Mouse (Mus musculus) heart, embryonic 11.5 days (tissue): ENCODE data around the gene Mga. TPM values are rescaled to one million over a fixed set of nuclear protein-coding genes. Genes with fewer than 3 reads are reported as not detected.
A peak's percentile ranks its signal among the peaks of the same experiment; 100 is the strongest.

ENCODE experiments used
- ATAC-seq: fragments of 200-750 bp; cut with Nextera tagmentation; replicated peaks from 2 replicates; pipeline ENCODE4 v1.8.0; 2017; ENCODE audit warnings: moderate library complexity; ENCODE audit not compliant: insufficient number of reproducible peaks, low FRiP score, low TSS enrichment
- H3K27ac ChIP-seq: fragments of 300-500 bp; sonication (generic); 2 replicates; pipeline ENCODE4 v1.5.1; 2014; ENCODE audit warnings: mild to moderate bottlenecking, low read depth, low read length
- H3K27me3 ChIP-seq: fragments of 300-500 bp; sonication (generic); 2 replicates; pipeline ENCODE4 v1.6.1; 2014; ENCODE audit warnings: mild to moderate bottlenecking, low read length, mixed read lengths; ENCODE audit not compliant: control insufficient read depth, insufficient read depth
- H3K36me3 ChIP-seq: fragments of 300-500 bp; sonication (generic); 2 replicates; pipeline ENCODE4 v1.6.1; 2014; ENCODE audit warnings: mild to moderate bottlenecking, low read length, moderate library complexity, mixed read lengths; ENCODE audit not compliant: control insufficient read depth, insufficient read depth
- H3K4me1 ChIP-seq: fragments of 300-500 bp; sonication (generic); 2 replicates; pipeline ENCODE4 v1.6.1; 2014; ENCODE audit warnings: low read length; ENCODE audit not compliant: control insufficient read depth, insufficient read depth
- H3K4me2 ChIP-seq: fragments of 300-500 bp; sonication (generic); 2 replicates; pipeline ENCODE4 v1.6.1; 2014; ENCODE audit warnings: mild to moderate bottlenecking, moderate library complexity
- H3K4me3 ChIP-seq: fragments of 300-500 bp; sonication (generic); 2 replicates; pipeline ENCODE4 v1.5.1; 2014; ENCODE audit warnings: low read depth, low read length
- H3K9ac ChIP-seq: fragments of 300-500 bp; sonication (generic); 2 replicates; pipeline ENCODE4 v1.6.1; 2014; ENCODE audit warnings: mild to moderate bottlenecking, low read depth, low read length, moderate library complexity
- H3K9me3 ChIP-seq: fragments of 300-500 bp; sonication (generic); replicated peaks from 2 replicates; pipeline ENCODE4 v1.6.1; 2016; ENCODE audit warnings: low read length; ENCODE audit not compliant: control insufficient read depth
- WGBS: fragments of 180-500 bp; shearing (Covaris S2); extraction: QIAGEN DNeasy Blood & Tissue Kit; methylation state at CpG from one replicate; pipeline ENCODE4 v1.1.7; 2014; ENCODE audit not compliant: insufficient replicate concordance; 5-methylcytosine and 5-hydroxymethylcytosine counted together
- polyA plus RNA-seq: library from polyadenylated mRNA; unstranded; fragments of >200 nt; fragmentation: Nextera tagmentation; extraction: Ambion mirVana; gene quantifications from 2 replicates; pipeline ENCODE4 v1.2.1, GENCODE M21; 2014

Gene Mga
- polyA plus RNA-seq, 1 experiment from 2014 or later = 30.1 TPM

GRCm38 (mm10) chr2:119993515-119993914 is 96.5 kb downstream of the Mga start:
- Histone ChIP-seq H3K9me3 (no peaks in the 10 kb centered on the region), H3K4me3 (no peak overlapping the region), H3K36me3 (no peaks in the 10 kb centered on the region), H3K27ac (no peak overlapping the region), H3K4me1 (peaks cover 4% of the 10 kb centered on the region; the same call in 1 of the 2 replicates), H3K9ac (no peak overlapping the region), H3K4me2 (no peak overlapping the region), H3K27me3 (no peaks in the 10 kb centered on the region)
- no peak for ATAC-seq
- 51% methylated on average over 2 of the region's 2 CpGs for WGBS

- Histone ChIP-seq H3K36me3 (no peaks in the 10 kb centered on the region), H3K27me3 (no peaks in the 10 kb centered on the region), H3K9ac (no peak overlapping the region), H3K4me3 (no peak overlapping the region), H3K4me2 (no peak overlapping the region), H3K4me1 (peaks cover 4% of the 10 kb centered on the region; the same call in 1 of the 2 replicates), H3K27ac (peak overlapping the region; percentile 71; the same call in 1 of the 2 replicates), H3K9me3 (no peaks in the 10 kb centered on the region)
- ATAC-seq = no peak
- 56% methylated on average over 6 of the region's 6 CpGs for WGBS
Observed at GRCm38 (mm10) chr2:119994839-119995238, 97.8 kb downstream of the Mga start.

GRCm38 (mm10) chr2:119995391-119996281 is 98.6 kb downstream of the Mga start:
- Histone ChIP-seq H3K9me3 (no peaks in the 10 kb centered on the region), H3K4me3 (no peak overlapping the region), H3K27ac (peak overlapping the region; percentile 71), H3K4me1 (peaks cover 5% of the 10 kb centered on the region), H3K4me2 (no peak overlapping the region), H3K36me3 (no peaks in the 10 kb centered on the region), H3K9ac (no peak overlapping the region; the same call in 1 of the 2 replicates), H3K27me3 (no peaks in the 10 kb centered on the region)
- ATAC-seq = 0 out of 2 replicates have a peak, but pooled peaks have one; percentile 39
- WGBS = 46% methylated on average over 9 of the region's 9 CpGs

- Histone ChIP-seq H3K4me1 (peaks cover 16% of the 10 kb centered on the region), H3K4me2 (no peak overlapping the region), H3K27me3 (no peaks in the 10 kb centered on the region), H3K4me3 (no peak overlapping the region), H3K9ac (no peak overlapping the region), H3K36me3 (no peaks in the 10 kb centered on the region), H3K27ac (no peak overlapping the region), H3K9me3 (no peaks in the 10 kb centered on the region)
- WGBS = 81% methylated on average over 4 of the region's 4 CpGs
- no peak for ATAC-seq
Observed at GRCm38 (mm10) chr2:119997354-119997753, 100.3 kb downstream of the Mga start.

GRCm38 (mm10) chr2:119999731-120000130 is 102.7 kb downstream of the Mga start:
- Histone ChIP-seq H3K27me3 (no peaks in the 10 kb centered on the region), H3K4me2 (no peak overlapping the region), H3K4me3 (no peak overlapping the region), H3K4me1 (peaks cover 15% of the 10 kb centered on the region), H3K36me3 (no peaks in the 10 kb centered on the region), H3K27ac (no peak overlapping the region), H3K9ac (no peak overlapping the region), H3K9me3 (no peaks in the 10 kb centered on the region)
- WGBS = 89% methylated on average over 2 of the region's 2 CpGs
- no peak for ATAC-seq

- H3K27me3 ChIP-seq = no peaks in the 10 kb centered on the region
- no peak for ATAC-seq
- no peaks in the 10 kb centered on the region for H3K9me3 ChIP-seq
- H3K4me2 ChIP-seq = no peak overlapping the region
- no peaks in the 10 kb centered on the region for H3K36me3 ChIP-seq
- no peak overlapping the region for H3K9ac ChIP-seq
- WGBS = 47% methylated on average over 3 of the region's 3 CpGs
- H3K27ac ChIP-seq = peak overlapping the region; percentile 50; the same call in 1 of the 2 replicates
- peaks cover 13% of the 10 kb centered on the region for H3K4me1 ChIP-seq
- no peak overlapping the region for H3K4me3 ChIP-seq
Observed at GRCm38 (mm10) chr2:120000882-120001584, 104.0 kb downstream of the Mga start.

- WGBS = 73% methylated on average over 4 of the region's 4 CpGs
- Histone ChIP-seq H3K9ac (no peak overlapping the region), H3K27ac (no peak overlapping the region), H3K27me3 (no peaks in the 10 kb centered on the region), H3K36me3 (no peaks in the 10 kb centered on the region), H3K4me3 (no peak overlapping the region), H3K4me1 (peaks cover 13% of the 10 kb centered on the region), H3K9me3 (no peaks in the 10 kb centered on the region), H3K4me2 (no peak overlapping the region)
- no peak for ATAC-seq
Observed at GRCm38 (mm10) chr2:120001956-120002355, 104.9 kb downstream of the Mga start.

GRCm38 (mm10) chr2:120003970-120004369 is 106.9 kb downstream of the Mga start:
- Histone ChIP-seq H3K27ac (no peak overlapping the region), H3K4me1 (peaks cover 13% of the 10 kb centered on the region), H3K9me3 (no peaks in the 10 kb centered on the region), H3K27me3 (no peaks in the 10 kb centered on the region), H3K4me2 (no peak overlapping the region), H3K9ac (no peak overlapping the region), H3K4me3 (no peak overlapping the region), H3K36me3 (no peaks in the 10 kb centered on the region)
- 71% methylated on average over 2 of the region's 2 CpGs for WGBS
- no peak for ATAC-seq
